Mouse (Mus musculus) midbrain, embryonic 14.5 days (tissue): ENCODE results near the gene Fzd5. TPM values are rescaled to one million over a fixed set of nuclear protein-coding genes. Genes with fewer than 3 reads are reported as not detected.
A peak's percentile ranks its signal among the peaks of the same experiment; 100 is the strongest.

ENCODE experiments used
- ATAC-seq: fragments of 200-750 bp; cut with Nextera tagmentation; 2 replicates; pipeline ENCODE4 v1.8.0; 2017; ENCODE audit warnings: moderate number of reproducible peaks, moderate library complexity; ENCODE audit not compliant: low FRiP score, low TSS enrichment
- DNase-seq: peaks from one replicate; pipeline ENCODE4 v3.0.0-alpha.2; 2015
- H3K27ac ChIP-seq: fragments of 300-500 bp; sonication (generic); replicated peaks from 2 replicates; pipeline ENCODE4 v1.5.1; 2014; ENCODE audit warnings: mild to moderate bottlenecking, low read depth, low read length, moderate library complexity
- H3K27me3 ChIP-seq: fragments of 300-500 bp; sonication (generic); 2 replicates; pipeline ENCODE4 v1.6.1; 2014; ENCODE audit warnings: low read length, control low read depth, mixed read lengths; ENCODE audit not compliant: control insufficient read depth, insufficient read depth
- H3K36me3 ChIP-seq: fragments of 300-500 bp; sonication (generic); 2 replicates; pipeline ENCODE4 v1.6.1; 2014; ENCODE audit warnings: low read length, control low read depth; ENCODE audit not compliant: control insufficient read depth, insufficient read depth
- H3K4me1 ChIP-seq: fragments of 300-500 bp; sonication (generic); 2 replicates; pipeline ENCODE4 v1.6.1; 2014; ENCODE audit warnings: mild to moderate bottlenecking, antibody characterized with exemption, low read length, control low read depth; ENCODE audit not compliant: control insufficient read depth, insufficient read depth
- H3K4me2 ChIP-seq: fragments of 300-500 bp; sonication (generic); 2 replicates; pipeline ENCODE4 v1.6.1; 2014; ENCODE audit warnings: mild to moderate bottlenecking, low read length, moderate library complexity
- H3K4me3 ChIP-seq: fragments of 300-500 bp; sonication (generic); replicated peaks from 2 replicates; pipeline ENCODE4 v1.5.1; 2014; ENCODE audit warnings: low read depth, low read length
- H3K9ac ChIP-seq: fragments of 300-500 bp; sonication (generic); replicated peaks from 2 replicates; pipeline ENCODE4 v1.6.1; 2014; ENCODE audit warnings: mild to moderate bottlenecking, low read length, moderate library complexity
- H3K9me3 ChIP-seq: fragments of 300-500 bp; sonication (generic); 2 replicates; pipeline ENCODE4 v1.6.1; 2016; ENCODE audit warnings: low read length, control low read depth, mixed read lengths; ENCODE audit not compliant: control insufficient read depth
- WGBS: fragments of 180-500 bp; shearing (Covaris S2); extraction: QIAGEN DNeasy Blood & Tissue Kit; methylation state at CpG from one replicate; pipeline ENCODE4 v1.1.7; 2014; 5-methylcytosine and 5-hydroxymethylcytosine counted together
- polyA plus RNA-seq: library from polyadenylated mRNA; unstranded; fragments of >200 nt; fragmentation: Nextera tagmentation; extraction: Ambion mirVana; gene quantifications from 2 replicates; pipeline ENCODE4 v1.2.1, GENCODE M21; 2014

Fzd5 gene
- polyA plus RNA-seq, 1 experiment from 2014 or later: 0.16 TPM

GRCm38 (mm10) chr1:64736681-64737501, 660 bp downstream of the Fzd5 start:
- Histone ChIP-seq H3K27me3 (peaks cover 65% of the 10 kb centered on the region), H3K27ac (no peak overlapping the region), H3K4me1 (peaks cover 29% of the 10 kb centered on the region), H3K9me3 (no peaks in the 10 kb centered on the region), H3K4me2 (peak overlapping the region; percentile 97), H3K9ac (peak overlapping the region; percentile 42), H3K36me3 (no peaks in the 10 kb centered on the region), H3K4me3 (peak overlapping the region; percentile 55)
- DNase-seq: peak; percentile 42
- under 1% methylated on average over 56 of the region's 56 CpGs for WGBS
- ATAC-seq: no peak; the same call in 1 of the 2 replicates

- H3K4me3 ChIP-seq: peak overlapping the region; percentile 55
- no peak overlapping the region for H3K27ac ChIP-seq
- DNase-seq (peak; percentile 76), ATAC-seq (peak; percentile 15)
- peak overlapping the region; percentile 42; the same call in 1 of the 2 replicates for H3K9ac ChIP-seq
- peaks cover 29% of the 10 kb centered on the region for H3K4me1 ChIP-seq
- H3K36me3 ChIP-seq: no peaks in the 10 kb centered on the region
- 10% methylated on average over 75 of the region's 75 CpGs for WGBS
- peak overlapping the region; percentile 97 for H3K4me2 ChIP-seq
- H3K27me3 ChIP-seq: peaks cover 65% of the 10 kb centered on the region
- H3K9me3 ChIP-seq: no peaks in the 10 kb centered on the region
Measured at GRCm38 (mm10) chr1:64735781-64736680, 1.5 kb downstream of the Fzd5 start.

GRCm38 (mm10) chr1:64734771-64735750, 2.5 kb downstream of the Fzd5 start:
- H3K9ac ChIP-seq: no peak overlapping the region
- 39% methylated on average over 58 of the region's 58 CpGs for WGBS
- ATAC-seq: no peak
- H3K4me1 ChIP-seq: peaks cover 29% of the 10 kb centered on the region
- H3K9me3 ChIP-seq: no peaks in the 10 kb centered on the region
- peaks cover 65% of the 10 kb centered on the region for H3K27me3 ChIP-seq
- peak overlapping the region; percentile 97 for H3K4me2 ChIP-seq
- no peaks in the 10 kb centered on the region for H3K36me3 ChIP-seq
- DNase-seq: peak; percentile 68
- H3K4me3 ChIP-seq: peak overlapping the region; percentile 55
- H3K27ac ChIP-seq: no peak overlapping the region

GRCm38 (mm10) chr1:64733453-64734245, 3.9 kb downstream of the Fzd5 start:
- no peak overlapping the region for H3K27ac ChIP-seq
- no peak overlapping the region for H3K9ac ChIP-seq
- peak; percentile 23 for DNase-seq
- peak overlapping the region; percentile 28; the same call in 1 of the 2 replicates for H3K4me2 ChIP-seq
- H3K4me1 ChIP-seq: peaks cover 26% of the 10 kb centered on the region
- no peak overlapping the region for H3K4me3 ChIP-seq
- H3K9me3 ChIP-seq: no peaks in the 10 kb centered on the region
- 12% methylated on average over 11 of the region's 11 CpGs for WGBS
- H3K27me3 ChIP-seq: peaks cover 56% of the 10 kb centered on the region
- no peak for ATAC-seq
- no peaks in the 10 kb centered on the region for H3K36me3 ChIP-seq

- Histone ChIP-seq H3K4me1 (peaks cover 19% of the 10 kb centered on the region), H3K36me3 (no peaks in the 10 kb centered on the region), H3K27ac (no peak overlapping the region), H3K9me3 (no peaks in the 10 kb centered on the region), H3K27me3 (peaks cover 49% of the 10 kb centered on the region), H3K9ac (no peak overlapping the region), H3K4me3 (no peak overlapping the region), H3K4me2 (no peak overlapping the region)
- WGBS: 58% methylated on average over 7 of the region's 7 CpGs
- ATAC-seq (no peak), DNase-seq (no peak)
Measured at GRCm38 (mm10) chr1:64732637-64733200, 4.8 kb downstream of the Fzd5 start.

- no peak for DNase-seq
- no peak for ATAC-seq
- no peak overlapping the region for H3K9ac ChIP-seq
- peaks cover 44% of the 10 kb centered on the region for H3K27me3 ChIP-seq
- no peaks in the 10 kb centered on the region for H3K36me3 ChIP-seq
- peaks cover 18% of the 10 kb centered on the region for H3K4me1 ChIP-seq
- no peak overlapping the region for H3K4me2 ChIP-seq
- WGBS: 43% methylated on average over 10 of the region's 10 CpGs
- H3K4me3 ChIP-seq: no peak overlapping the region
- no peak overlapping the region for H3K27ac ChIP-seq
- H3K9me3 ChIP-seq: no peaks in the 10 kb centered on the region
Measured at GRCm38 (mm10) chr1:64732161-64732560, 5.4 kb downstream of the Fzd5 start.

- DNase-seq (peak; percentile 32), ATAC-seq (no peak)
- no peaks in the 10 kb centered on the region for H3K9me3 ChIP-seq
- no peaks in the 10 kb centered on the region for H3K36me3 ChIP-seq
- peaks cover 37% of the 10 kb centered on the region for H3K27me3 ChIP-seq
- H3K9ac ChIP-seq: no peak overlapping the region
- H3K4me3 ChIP-seq: no peak overlapping the region
- H3K4me2 ChIP-seq: peak overlapping the region; percentile 14; the same call in 1 of the 2 replicates
- H3K27ac ChIP-seq: no peak overlapping the region
- H3K4me1 ChIP-seq: peaks cover 11% of the 10 kb centered on the region
- WGBS: 66% methylated on average over 16 of the region's 16 CpGs
Measured at GRCm38 (mm10) chr1:64731341-64732020, 6.1 kb downstream of the Fzd5 start.
